Mouse (Mus musculus) right cerebral cortex, adult 2 months (tissue): ENCODE measurements around the gene Wrnip1.
A peak's percentile ranks its signal among the peaks of the same experiment; 100 is the strongest.

Experiments
- DNase-seq, 2 experiments: peaks; one replicate each; pipeline ENCODE4 v3.0.0; 2021 to 2022; ENCODE audit warnings: low spot score in 2 of 2

Gene Wrnip1

DNA sequence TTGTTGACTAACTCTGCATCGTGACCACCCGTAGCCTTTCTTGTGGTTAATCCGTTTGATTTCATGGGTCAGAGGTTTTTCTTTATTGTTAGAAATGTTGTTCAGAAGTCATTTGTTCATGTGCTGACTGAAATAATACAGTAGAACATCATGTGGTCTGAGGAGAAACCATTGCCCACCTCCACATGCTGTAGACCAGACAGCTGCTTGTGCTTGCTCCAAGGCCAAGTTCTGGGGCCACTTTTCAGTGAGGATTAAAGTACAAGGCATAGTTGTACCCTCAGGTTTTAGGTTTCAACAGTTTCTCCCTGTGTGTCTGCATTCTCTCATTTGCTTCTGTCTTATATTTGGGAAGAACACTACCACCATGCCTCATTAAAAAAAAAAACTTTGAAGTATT is 5.8 kb downstream of the Wrnip1 start:
- no peak for DNase-seq

DNA sequence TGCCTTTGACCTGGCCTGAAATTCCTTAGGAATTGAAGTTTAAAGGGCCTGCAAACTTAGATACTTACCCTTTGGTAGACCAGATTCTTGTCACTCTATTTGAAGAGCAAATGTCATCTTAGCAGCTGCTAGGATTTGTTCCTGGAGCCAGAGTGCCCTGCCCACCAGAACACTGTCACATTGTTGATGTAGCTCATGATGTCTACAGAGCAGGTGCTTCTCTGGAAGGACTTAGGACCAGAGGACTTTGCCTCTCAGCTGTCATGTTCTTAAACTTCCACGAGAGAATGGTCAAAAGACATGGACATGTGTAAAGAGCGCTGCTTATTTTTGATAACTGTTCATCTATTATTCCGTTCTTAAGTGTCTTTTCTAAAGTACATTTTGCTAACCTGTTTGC is 17.4 kb downstream of the Wrnip1 start:
- no peak for DNase-seq

DNA sequence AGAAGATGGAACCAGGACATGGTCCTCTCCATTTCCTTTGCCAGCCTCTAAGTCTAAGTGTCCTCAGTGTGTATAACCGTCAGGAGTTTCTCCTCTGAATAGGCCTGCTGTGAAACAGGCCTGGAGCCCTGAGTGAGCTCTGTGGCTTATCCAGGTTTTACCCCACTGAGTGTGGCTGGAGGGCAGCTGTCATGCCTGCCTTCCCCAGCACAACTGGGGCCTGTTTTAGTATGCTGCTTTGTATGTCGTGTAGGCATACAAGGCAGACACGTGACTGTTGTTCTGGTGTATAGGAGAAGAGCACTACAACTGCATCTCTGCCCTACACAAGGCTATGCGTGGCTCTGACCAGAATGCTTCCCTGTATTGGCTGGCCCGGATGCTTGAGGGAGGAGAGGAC is 18.1 kb downstream of the Wrnip1 start:
- no peak for DNase-seq

DNA sequence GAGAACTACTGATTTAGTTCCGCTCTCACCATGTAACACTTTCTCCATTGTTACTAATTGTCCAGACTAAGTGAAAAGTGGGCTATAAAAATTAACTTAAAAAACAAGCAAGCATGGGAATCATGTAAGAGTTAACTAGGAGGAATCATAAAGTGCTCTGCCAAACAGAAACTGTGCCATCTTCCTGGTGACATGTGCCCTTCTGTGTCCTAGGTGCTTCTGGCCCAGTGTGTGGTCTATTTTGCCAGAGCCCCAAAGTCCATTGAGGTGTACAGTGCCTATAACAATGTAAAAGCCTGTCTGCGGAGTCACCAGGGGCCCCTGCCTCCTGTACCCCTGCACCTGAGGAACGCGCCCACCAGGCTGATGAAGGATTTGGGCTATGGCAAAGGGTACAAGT is 19.8 kb downstream of the Wrnip1 start:
- DNase-seq = no peak

- DNase-seq = no peak
Measured at GRCm38 (mm10) chr13:32823126-32823525, 21.3 kb downstream of the Wrnip1 start.

DNA sequence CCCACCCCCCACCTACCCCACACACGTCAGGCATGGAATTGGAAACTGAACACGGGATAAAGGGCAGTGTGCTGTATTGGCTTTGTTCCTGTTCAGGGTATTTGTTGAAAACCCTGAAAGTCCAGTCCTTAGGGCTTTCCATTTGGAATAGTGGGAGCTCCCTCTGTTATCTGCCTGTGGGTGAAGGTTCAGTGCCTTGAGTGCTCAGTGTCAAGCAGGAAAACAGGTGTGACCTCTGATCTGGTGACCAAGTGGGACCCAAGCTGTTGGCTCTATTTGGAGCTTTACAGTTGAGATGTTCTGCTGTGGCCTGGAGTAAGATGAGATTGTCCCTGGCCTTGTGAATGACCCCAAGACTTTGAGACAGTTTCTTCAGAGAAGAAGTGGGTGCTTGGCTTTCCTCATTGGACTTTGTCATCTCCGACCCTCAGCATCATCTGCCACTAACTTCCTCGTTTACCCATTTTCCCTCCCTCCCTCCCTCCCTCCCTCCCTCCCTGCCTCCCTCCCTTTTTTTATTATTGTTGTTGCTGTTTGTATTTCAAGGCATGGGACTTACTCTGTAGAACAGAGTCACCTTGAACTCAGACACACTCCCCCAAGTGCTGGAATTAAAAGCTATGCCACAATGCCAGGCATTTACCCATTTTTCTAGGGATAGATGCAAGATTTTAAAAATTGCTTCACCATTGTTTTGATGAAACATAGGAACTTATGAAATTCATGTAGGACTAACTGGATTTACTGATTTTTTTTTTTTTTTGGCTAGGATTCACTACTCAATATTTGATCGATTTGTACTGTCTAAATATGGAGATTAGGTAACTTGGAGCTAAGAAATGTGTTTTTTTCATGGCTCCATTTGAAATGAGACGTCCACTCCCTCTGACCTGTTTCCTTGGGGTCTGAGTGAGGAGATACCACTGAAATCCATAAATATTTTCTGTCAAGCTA is 22.8 kb downstream of the Wrnip1 start:
- DNase-seq = no peak

GRCm38 (mm10) chr13:32825546-32825945 is 23.7 kb downstream of the Wrnip1 start:
- no peak for DNase-seq

- DNase-seq = no peak
Measured at GRCm38 (mm10) chr13:32827111-32827822, 25.4 kb downstream of the Wrnip1 start.

GRCm38 (mm10) chr13:32827951-32828350 is 26.1 kb downstream of the Wrnip1 start:
- DNase-seq = peak; percentile 58 to 60

- DNase-seq = no peak
Measured at GRCm38 (mm10) chr13:32828886-32829285, 27.0 kb downstream of the Wrnip1 start.

DNA sequence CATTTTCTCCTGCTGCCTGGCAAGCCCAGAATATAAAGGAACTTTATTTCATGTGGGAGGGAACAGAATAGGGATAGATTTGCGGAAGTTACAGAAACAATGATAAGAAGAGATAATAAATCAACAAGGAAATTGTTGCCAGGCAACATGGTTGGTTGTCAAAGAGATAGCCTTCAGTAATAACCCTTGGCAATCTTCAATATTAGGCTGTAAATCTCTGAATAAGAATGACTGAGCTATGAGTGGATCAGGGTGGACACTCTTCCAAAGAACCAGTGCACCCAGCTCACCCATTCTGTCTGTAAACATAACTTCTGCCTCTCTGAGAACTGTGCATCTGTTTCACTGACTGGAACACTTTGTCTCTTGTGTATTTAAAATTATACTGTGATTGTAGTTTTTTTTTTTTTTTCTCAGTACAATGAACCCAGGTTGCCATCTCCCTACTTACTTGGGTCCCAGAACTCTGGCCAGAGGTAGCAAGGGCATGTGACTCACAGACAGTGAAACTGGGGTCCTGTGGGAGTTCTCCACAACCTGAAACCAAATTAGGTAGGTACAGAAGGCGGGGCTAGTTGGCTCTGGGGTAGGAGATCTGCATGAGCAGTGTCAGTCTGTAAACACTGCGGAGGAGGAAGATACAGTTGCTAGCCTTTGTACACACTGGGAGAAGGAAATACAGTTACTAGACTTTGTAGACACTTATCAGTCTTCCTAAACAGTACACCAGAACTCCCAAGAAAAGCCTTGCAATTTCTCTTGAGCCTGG is 29.9 kb downstream of the Wrnip1 start:
- no peak for DNase-seq

GRCm38 (mm10) chr13:32832776-32833175 is 30.9 kb downstream of the Wrnip1 start:
- no peak for DNase-seq

DNA sequence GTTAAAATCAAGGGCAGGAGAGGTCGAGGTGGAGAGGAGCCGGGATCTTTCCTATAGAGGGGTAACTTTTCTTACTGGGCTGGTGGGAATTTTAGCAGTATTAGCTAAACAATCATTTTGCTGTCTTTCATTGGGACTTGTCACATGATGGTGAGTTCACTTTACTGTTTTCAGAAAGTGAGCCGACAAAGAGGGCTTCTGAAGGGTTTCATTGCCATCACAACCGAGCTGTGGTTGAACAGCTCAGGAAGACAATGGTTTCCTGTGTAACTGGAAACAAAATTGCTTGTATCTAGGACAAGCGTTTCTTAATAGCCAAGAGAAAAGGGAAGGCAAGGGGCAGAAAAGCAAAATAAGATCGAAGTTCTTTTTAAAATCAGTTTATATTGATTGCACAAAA is 31.4 kb downstream of the Wrnip1 start:
- DNase-seq = no peak

DNA sequence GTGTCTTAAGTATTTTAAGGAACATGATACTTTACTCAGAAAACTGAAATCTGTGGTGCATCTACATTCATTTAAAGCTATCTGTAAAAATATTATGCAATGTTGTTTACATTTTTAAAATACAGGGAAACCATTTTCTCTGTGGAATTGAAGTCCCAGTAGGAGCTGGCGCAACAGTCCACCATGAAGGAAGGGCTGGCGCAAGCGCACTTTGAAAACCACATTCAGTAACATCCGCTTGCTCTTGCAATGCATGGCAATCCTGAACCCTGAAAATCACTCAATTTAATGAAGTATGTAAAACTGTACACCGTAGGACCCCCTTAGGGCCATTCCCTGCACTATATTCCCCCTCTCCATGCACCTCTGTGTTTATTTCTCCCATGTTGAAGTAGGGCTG is 32.7 kb downstream of the Wrnip1 start:
- DNase-seq = no peak

DNA sequence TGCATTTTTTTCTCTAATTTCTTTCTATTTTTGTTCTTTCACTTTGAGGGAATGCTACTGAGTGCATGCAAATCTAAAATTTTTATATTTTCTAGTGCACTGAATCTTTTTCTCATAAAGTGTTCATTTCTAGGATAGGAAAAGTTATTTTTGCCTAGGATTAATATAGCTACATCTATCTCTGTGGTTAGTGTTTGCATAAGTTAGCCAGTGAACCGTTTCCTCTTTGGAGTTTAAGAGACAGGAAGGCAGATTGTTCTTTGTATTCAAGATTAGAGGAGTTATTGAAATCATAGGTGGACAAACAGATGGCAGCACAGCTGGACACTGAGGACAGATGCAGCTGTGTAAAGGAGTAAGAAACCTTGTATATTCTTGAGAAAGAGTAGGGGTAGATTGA is 37.5 kb downstream of the Wrnip1 start:
- no peak for DNase-seq

DNA sequence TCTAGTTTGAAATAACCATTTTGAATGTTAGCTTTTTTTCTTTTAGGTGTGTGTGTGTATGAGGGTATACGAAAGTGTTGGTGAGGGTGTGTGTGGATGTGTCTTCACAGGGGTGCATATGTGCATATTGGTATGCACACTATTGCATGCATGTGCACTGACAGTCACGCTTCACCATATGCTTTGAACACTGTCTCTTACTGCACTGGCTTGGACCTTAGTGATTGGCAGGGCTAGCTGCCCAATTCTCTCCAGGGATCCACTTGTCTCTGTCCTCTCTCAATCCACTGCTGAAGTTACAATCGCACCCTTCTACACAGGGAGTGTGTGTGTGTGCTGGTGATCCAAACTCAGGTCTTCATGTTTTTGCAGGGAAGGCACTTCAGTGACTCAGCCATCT is 39.5 kb downstream of the Wrnip1 start:
- no peak for DNase-seq

DNA sequence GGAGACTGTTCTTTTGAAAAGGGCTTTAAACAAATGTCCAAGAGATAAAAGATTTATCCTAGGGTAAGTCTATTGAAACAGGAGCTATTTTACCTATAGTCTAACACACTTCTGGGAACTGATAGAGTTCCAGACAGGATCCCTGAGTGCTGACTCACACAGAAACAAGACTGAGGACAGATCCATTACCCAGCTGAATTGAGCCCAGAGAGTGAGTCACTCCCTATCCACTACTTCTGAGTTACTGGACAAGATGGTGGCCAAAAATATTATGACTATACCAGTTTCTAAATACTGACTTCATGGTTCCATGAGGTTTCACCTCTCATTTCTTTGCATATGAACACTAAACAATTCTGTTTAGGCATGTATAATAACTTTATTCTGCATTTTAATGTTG is 44.4 kb downstream of the Wrnip1 start:
- no peak for DNase-seq

GRCm38 (mm10) chr13:32849092-32849491 is 47.3 kb downstream of the Wrnip1 start:
- DNase-seq = no peak

DNA sequence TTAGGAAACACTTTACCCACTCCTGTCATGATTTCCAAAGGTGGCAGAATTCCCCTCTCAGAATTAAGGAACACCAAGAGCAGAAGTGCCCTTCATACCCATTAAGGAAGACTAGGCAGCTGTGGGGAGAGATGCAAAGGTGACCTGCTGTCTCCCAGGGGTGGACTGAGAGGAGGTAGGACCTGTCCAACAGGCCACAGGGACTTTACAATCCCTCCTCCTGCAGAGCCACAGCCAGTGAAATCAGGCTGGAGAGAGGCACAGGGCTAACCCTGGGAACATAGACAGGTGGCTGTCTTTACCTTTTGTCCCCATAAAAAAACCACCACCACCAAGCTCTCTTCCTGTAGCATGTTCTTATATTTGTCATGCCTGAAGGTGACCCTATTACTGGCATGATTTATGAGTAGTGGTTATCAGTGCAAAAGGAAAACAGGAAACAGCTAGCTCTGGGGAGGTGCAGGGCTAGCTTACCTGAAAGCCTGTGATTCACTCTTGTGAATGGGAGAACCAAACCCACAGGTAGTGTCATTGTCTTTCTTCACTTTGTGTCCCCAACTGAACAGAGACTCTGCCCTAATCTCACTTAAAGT is 47.8 kb downstream of the Wrnip1 start:
- no peak for DNase-seq

GRCm38 (mm10) chr13:32850156-32850555 is 48.3 kb downstream of the Wrnip1 start:
- DNase-seq = no peak

GRCm38 (mm10) chr13:32850668-32851404 is 49.0 kb downstream of the Wrnip1 start, which contains the start of gene Serpinb1a:
Serpinb1a (minus strand) TSS chr13:32851185.
- no peak for DNase-seq
